Mouse (Mus musculus): ENCODE results near the gene Flt4.
"Not testable (repeated sequence)": the region's sequence is repeated elsewhere in the genome, so short reads cannot be mapped to it uniquely, and the experiment has no call there.

DNA sequence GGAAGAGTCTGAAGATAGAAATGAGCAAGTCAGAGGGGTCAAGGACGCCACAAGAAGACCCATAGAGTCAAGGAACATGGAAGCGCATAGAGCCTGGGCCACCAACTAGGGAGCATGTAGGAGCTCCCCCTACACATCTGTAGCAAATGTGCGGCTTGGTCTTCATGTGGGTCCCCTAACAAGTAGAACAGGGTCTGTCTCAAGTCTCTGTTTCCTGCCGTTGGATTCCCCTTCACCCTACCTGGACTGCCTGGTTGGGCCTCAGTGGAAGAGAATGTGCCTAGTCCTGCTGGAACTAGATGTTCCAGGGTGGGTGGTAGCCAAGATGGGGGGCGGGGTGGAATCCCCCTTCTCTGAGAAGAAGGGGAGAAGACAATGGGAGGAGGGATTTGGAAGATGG lies 757 bp upstream of the Flt4 start:
- not testable (repeated sequence) for TF ChIP-seq POLR2A (IDR thresholded peaks at IDR 0.05; ENCODE audit: low read depth, low read length); CTCF (IDR thresholded peaks at IDR 0.05; ENCODE audit: extremely low read depth, insufficient read length, insufficient replicate concordance, low read depth, low read length)

Data from small intestine, adult 2 months (tissue).